Mouse (Mus musculus) liver, embryonic 18 days (tissue): ENCODE measurements around the gene Mycbpap. TPM values are rescaled to one million over a fixed set of nuclear protein-coding genes. Genes with fewer than 3 reads are reported as not detected.

Source experiments
- polyA plus RNA-seq: library from polyadenylated mRNA; depleted of rRNA; stranded (reverse); fragments of >200 nt; gene quantifications from 2 replicates; pipeline ENCODE4 v1.2.3, GENCODE M21; 2012; rRNA removed

Gene Mycbpap
- polyA plus RNA-seq: 0.21 and 0.26 TPM in 2 replicates

DNA sequence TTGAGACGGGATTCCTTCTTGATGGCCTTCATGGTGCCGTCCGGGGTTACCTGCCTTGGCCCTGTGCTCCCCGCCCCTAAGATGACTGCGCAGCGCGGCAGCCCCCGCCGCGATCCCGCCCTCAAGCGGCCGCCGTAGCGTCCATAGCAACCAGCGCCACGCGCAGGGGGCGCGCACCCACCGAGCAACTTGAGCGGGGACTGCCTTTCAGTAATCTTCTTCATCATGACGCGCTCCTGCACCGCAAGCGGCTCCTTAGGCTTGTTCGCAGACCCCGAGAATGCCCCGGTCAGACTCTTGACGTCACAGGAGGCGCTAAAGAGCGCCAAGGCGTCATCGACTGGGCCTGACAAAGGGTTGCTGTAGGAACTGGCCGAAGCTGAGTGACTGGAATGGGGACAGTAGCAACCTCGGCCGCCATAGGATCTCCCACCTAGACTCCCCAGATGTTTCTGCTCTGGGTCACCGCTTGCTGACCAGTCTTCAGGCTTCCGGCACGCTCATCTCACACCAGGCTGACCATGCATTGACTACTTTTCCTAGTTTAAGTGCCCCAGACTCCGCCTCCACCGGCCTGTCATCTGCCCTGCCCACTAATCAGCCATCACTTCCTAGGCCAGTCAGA is at the start of gene Mycbpap:
Gene Mycbpap, minus strand, starts transcription at position 524 of the 625 bp plus-strand sequence.

DNA sequence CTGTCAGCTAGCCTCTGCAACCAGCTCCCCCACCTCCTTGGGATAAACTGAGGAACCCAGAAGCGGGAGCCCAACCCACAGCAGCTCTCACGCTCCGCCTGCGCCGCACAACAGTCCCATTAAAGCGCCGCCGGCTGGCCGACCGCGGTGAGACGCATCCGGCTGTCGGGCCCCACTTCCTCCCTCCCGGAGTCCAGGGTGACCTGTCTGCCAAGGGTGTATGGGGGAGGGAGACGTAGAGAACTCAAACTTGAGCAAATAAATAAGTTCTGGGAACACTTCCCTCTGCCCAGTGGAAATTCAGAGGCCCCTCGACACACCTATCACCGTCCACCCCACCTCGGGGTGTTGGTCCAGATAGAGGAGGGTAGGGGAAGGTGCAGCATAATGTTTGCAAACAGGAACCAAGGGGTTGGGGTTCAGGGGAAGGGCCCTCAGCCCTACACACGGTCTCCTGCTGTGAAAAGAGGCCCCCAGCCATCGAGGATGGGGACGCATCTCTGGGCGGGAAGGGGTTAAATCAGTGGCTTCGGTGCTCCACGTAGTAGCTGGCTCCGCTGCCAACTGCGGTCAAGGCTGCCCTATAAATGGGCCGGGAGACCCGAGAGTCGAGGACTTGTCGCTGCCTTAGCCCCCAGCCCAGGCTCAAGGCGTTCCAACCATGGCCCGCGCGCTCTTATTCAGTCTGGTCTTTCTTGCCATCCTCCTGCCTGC is 43.1 kb upstream of the Mycbpap start, which contains the start of gene Chad:
Gene Chad, plus strand, starts transcription at position 611 of the 714 bp plus-strand sequence.

DNA sequence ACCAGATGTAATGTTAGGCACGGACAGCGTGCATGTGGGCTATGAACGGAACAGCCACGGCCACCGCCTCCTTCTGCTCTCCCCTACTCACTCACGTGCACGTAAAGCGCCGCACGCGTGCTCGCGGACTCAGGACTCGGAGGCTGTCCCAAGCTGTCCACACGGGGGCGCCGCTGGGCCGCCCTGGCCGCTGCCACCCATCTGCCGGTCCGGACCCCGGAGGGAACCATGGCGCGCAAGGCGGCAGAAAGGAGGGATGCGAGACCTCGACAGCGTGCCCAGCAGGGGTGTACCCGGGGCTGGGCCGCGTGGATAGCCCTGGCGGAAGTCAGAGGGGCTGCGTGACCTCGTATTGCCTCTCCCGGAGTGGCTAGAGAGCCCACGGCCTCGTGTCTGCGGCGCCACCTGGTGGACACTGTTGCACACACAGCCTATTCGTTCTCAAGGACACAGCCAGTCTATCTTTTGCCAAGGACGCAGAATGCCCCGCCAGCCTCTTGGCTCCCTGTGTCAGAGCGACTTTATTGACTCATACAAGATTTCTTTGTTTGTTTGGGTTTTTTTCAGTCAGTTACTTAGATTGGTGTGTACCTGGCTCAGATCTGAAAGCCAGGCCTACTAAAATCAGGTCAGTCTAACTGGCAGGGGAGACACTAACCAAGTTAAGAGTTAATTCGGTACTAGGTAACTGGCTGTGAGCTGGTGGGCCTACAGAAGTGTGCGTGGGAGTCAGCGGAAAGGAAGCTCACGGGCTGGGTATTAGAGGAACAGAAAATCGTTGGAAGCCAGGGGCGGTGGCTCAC is 27.5 kb upstream of the Mycbpap start, which contains the start of gene Rsad1:
Gene Rsad1, minus strand, starts transcription at position 368 of the 803 bp plus-strand sequence.

DNA sequence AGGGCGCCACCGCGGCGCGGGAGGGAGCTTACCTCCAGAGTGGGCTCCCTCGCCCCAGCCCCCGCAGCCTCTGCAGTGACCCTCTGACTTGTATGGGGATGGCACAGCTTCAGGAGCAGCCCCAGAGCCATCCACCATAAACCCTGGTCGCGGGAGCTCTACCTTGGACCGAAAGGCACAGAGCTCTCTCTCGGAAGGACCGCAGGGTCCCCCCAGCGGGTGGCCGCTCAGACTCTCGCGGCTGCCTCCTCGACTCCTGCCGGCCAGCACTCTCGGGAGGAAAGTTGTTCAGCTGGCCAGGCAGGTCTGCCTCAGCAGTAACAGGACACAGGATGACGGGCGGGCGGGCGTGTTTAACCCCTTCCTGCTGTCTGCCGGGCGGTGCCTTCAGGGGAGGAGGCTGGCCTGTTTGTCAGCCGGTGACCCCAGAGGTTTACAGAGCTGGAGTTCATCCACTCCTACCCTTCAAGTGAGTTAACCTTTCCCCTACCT is 21.8 kb downstream of the Mycbpap start, which contains the start of gene Epn3:
Gene Epn3, minus strand, starts transcription at position 314 of the 492 bp plus-strand sequence.

DNA sequence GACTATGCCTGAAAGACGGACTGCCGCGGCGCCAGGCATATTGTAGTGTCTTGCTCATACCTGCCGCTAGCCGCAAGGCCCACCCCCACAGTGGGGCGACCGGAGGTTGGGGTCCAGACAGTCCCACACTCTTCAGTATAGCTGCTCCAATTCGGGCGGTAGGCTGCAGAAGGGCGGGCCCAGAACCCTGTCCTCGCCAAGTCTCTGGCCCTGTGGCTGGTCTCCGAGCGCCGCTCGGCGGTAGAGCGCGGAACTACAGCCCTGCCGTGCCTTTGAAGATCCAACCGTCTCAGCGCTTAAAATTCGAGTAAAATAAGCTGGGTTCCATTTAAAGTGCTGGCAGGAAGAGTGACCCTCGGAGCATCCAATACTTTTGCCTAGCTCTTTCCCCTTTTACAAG is 35.5 kb downstream of the Mycbpap start, which contains the start of gene Spata20:
Gene Spata20, minus strand, starts transcription at position 179 of the 400 bp plus-strand sequence.

DNA sequence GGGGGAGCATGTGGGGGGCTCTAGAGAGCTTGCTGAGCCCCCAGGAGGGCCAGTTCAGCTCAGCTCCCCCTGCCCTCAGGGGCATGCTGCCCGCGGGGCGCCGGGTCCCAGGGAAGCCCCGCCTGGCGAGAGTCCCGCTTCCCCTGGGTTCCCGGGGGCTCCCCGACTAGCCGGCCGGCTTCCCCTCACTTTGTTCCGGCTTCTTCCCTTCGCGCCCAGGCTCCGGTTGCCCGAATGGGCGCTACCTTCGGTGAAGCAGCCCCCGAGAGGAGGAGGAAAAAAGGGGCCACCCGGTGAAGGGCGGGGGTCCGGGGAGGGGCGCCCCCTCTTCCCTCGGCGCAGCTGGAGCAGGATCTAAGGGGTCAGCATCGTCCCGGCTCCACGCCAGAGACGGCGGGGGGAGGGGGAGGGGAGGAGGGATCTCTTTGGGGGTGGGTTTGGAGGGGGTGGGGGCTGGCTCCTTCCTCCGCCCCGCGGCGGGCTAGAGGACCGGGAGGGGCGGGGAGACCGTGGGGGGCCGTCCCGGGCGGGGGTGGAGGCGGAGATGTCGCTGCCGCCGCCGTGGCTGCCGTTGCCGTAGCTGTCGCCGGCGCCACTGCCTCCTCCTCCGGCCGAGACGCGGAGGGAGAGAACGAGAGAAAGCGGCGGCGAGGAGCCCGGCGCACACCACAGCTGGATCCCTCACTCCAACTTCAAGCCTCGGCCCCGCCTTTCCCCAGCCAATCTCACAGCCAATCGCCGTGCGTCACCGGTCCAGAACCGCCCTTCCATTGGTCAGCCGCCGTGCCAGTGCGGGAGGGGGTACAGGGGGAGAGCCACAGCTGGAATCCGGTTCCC is 47.6 kb downstream of the Mycbpap start, which contains the start of gene Cacna1g:
Gene Cacna1g, minus strand, starts transcription at position 492 of the 837 bp plus-strand sequence.

Other genes starting within 250 kb of the Mycbpap start
- 0.16 TPM in 1 of 2 replicates, not detected in the other for gene Gm21885, start 239.9 kb downstream of the Mycbpap start, polyA plus RNA-seq
- 31.9 and 40.2 TPM in 2 replicates for gene Luc7l3, start 199.8 kb downstream of the Mycbpap start, polyA plus RNA-seq
- gene Ankrd40, start 193.7 kb downstream of the Mycbpap start, polyA plus RNA-seq: 17.1 and 18.6 TPM in 2 replicates
- gene Abcc3, start 128.7 kb downstream of the Mycbpap start, polyA plus RNA-seq: 5.2 and 6.1 TPM in 2 replicates
- 0.77 and 2.2 TPM in 2 replicates for gene Cacna1g, start 47.5 kb downstream of the Mycbpap start, polyA plus RNA-seq
- gene Spata20, start 35.6 kb downstream of the Mycbpap start, polyA plus RNA-seq: not detected in 2 replicates
- 0.07 and 0.10 TPM in 2 replicates for gene Epn3, start 21.8 kb downstream of the Mycbpap start, polyA plus RNA-seq
- 1.5 and 2.1 TPM in 2 replicates for gene Rsad1, start 27.5 kb upstream of the Mycbpap start, polyA plus RNA-seq
- 0.01 and 0.02 TPM in 2 replicates for gene Chad, start 43.3 kb upstream of the Mycbpap start, polyA plus RNA-seq
- gene Acsf2, start 80.1 kb upstream of the Mycbpap start, polyA plus RNA-seq: 8.3 and 8.5 TPM in 2 replicates
- gene Lrrc59, start 108.0 kb upstream of the Mycbpap start, polyA plus RNA-seq: 39.4 and 42.3 TPM in 2 replicates
- 56.6 and 60.5 TPM in 2 replicates for gene Mrpl27, start 132.0 kb upstream of the Mycbpap start, polyA plus RNA-seq
- gene Eme1, start 132.2 kb upstream of the Mycbpap start, polyA plus RNA-seq: 6.0 and 6.5 TPM in 2 replicates
- 3.7 and 4.1 TPM in 2 replicates for gene Xylt2, start 155.8 kb upstream of the Mycbpap start, polyA plus RNA-seq
- gene Gm11541, start 182.8 kb upstream of the Mycbpap start, polyA plus RNA-seq: not detected in 2 replicates
- not detected in 2 replicates for gene Cdc34b, start 220.0 kb upstream of the Mycbpap start, polyA plus RNA-seq